Mouse (Mus musculus) heart, adult 18-20 months (tissue): ENCODE results near the gene Wdr61. TPM values are rescaled to one million over a fixed set of nuclear protein-coding genes. Genes with fewer than 3 reads are reported as not detected.
A peak's percentile ranks its signal among the peaks of the same experiment; 100 is the strongest.

Source experiments
- DNase-seq, 2 experiments: peaks; one replicate each; pipeline ENCODE4 v3.0.0; 2021 to 2022; ENCODE audit warnings: mixed read lengths in 1 of 2
- long read RNA-seq, 2 experiments: library from polyadenylated mRNA; stranded (forward); transcript quantifications; one replicate each; pipeline ENCODE4 v2.0.0; 2021
- total RNA-seq, 2 experiments: library from RNA; stranded (reverse); gene quantifications; 2 replicates each; pipeline ENCODE4 v1.2.3; 2021

The Wdr61 gene
- 10 to 100 TPM; 28.9 to 37.4 TPM for total RNA-seq
- long read RNA-seq, experiment 1, transcript Wdr61-203 (11 exons, 1,290 nt), result minor isoform, 9 of 43 reads
- long read RNA-seq, experiment 1, transcript Wdr61-201 (11 exons, 1,187 nt), result major isoform, 12 of 43 reads
- long read RNA-seq, experiment 1, partial matches to known transcripts, result 16 of 43 reads
- long read RNA-seq, experiment 1, other reads (novel, unspliced or antisense), result 3 of 43 reads
- long read RNA-seq, experiment 2, transcript Wdr61-201 (11 exons, 1,187 nt), result major isoform, 6 of 33 reads
- long read RNA-seq, experiment 2, transcript Wdr61-203 (11 exons, 1,290 nt), result minor isoform, 5 of 33 reads
- long read RNA-seq, experiment 2, partial matches to known transcripts, result 19 of 33 reads
- long read RNA-seq, experiment 2, other reads (novel, unspliced or antisense), result 1 of 33 reads

DNA sequence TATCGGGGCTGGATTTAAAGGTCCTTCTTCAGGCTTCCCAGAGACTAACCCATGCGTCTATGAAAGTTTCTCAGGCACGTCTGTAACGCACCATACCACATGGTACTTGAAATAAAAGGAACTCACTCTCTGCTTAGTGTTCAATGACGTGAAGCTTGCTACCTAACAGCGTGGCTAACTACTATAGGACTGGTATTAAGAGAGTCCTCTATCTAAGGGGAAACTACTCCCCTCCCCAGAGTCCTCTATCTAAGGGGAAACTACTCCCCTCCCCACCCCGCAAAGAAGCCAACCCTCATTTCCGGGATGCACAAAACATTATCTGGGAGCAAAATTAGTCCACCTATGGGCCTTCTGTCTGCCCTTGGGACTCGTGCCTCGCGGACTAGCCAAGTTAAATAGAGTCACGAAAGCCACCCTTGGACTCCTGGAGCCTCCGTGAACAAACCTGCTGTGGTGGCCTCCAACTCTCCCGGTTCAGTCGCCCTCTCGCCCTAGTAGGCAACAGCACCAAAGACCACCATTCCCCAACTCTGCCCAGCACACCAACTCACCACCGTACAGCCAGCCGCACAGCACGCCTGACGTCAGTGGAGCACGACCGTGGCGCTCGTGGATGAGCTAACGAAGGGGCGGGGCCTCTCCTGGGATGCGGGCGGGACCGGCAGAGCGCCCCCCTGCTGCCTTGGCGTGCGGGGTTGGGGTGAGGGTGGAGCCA is at the start of gene Wdr61:
Gene Wdr61 (minus strand): TSS at position 599 of the 718 bp plus-strand sequence.
- peak; percentile 97 to 99 for DNase-seq

GRCm38 (mm10) chr9:54784003-54784402 is 49.7 kb upstream of the Wdr61 start:
- DNase-seq, result no peak

- no peak for DNase-seq
These were observed 48.2 kb upstream of the Wdr61 start for GRCm38 (mm10) chr9:54782504-54782903.

DNA sequence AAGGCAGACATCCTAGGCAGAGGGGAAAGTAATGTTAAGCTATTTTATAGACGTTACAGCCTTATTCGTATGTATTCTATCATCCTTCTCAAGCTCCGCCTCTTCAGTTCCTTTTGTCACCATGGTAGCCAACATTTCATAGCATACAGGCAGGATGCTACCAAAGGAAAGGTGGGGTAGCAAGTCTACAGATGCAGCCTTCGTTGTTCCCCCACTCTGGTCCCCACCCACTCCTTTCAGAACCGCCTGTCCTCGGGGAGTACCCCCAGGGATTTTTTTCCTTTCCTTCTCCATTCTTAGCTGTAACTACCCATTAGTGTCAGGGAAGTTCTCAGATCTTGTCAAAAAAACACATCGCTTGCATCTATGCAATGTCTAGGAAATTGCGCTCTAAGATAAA is 45.0 kb upstream of the Wdr61 start:
- DNase-seq, result no peak

DNA sequence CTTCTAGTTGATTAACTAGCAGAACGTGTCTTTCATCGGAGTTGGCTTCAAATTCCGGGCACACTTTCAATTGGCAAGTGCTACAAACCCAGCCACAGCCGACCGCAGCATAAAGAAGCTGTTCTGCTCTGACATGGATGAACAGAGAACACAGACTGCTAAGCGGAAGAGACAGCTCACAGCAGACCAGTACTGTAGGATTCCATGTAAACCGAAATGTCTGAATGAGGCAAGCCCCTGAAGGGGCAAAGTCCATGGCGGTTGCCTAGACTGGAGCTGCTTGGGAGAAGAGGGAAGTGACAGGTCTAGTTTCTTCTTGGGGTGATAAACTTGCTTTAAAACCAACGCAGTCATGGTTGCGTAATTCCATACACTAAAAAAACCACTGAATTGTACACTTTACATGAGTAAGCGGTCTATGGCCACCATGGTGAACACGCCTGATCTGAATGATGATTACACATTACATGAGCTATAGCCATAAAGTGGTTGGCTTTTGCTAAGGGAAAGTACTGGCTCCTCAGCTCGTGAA is 42.2 kb upstream of the Wdr61 start:
- DNase-seq, result no peak

- DNase-seq, result no peak
These were observed 35.9 kb upstream of the Wdr61 start for GRCm38 (mm10) chr9:54770140-54770780.

DNA sequence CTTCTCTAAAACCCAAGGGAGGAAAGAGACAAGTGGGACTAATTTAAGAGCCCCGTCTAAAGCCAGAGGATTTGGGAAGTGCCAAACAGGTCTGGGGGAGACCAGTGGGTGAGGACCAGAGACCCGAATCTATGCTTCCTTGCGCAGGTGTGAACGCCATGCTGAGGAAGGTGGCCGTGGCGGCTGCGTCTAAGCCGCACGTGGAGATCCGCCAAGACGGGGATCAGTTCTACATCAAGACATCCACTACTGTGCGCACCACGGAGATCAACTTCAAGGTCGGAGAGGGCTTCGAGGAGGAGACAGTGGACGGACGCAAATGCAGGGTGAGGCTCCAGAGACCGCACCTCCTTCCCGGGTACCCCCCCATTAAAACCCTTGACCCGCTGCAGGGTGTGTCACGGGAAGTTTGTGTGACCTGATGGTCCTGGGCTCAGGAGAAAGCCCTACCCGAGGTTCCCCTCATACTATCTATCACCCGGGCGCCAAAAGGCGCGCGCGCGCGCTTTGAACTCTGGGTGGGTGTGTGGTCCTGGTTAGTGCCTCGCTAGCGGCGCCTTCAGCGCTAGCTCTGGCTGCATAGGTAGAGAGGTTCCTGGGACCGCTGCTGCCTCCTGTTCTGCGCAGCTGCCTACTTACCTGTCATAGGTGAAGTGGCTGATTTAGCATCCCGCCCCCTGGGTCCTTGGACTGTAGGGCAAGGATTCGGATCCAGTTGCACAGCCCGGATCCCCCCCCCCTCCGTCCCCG is 31.2 kb upstream of the Wdr61 start:
- no peak for DNase-seq

GRCm38 (mm10) chr9:54764561-54765217 is 30.4 kb upstream of the Wdr61 start, which contains the start of gene Crabp1:
Gene Crabp1, plus strand, starts transcription at chr9:54764748.
- DNase-seq, result no peak

- DNase-seq, result no peak
These were observed 29.8 kb upstream of the Wdr61 start for GRCm38 (mm10) chr9:54764091-54764490.

DNA sequence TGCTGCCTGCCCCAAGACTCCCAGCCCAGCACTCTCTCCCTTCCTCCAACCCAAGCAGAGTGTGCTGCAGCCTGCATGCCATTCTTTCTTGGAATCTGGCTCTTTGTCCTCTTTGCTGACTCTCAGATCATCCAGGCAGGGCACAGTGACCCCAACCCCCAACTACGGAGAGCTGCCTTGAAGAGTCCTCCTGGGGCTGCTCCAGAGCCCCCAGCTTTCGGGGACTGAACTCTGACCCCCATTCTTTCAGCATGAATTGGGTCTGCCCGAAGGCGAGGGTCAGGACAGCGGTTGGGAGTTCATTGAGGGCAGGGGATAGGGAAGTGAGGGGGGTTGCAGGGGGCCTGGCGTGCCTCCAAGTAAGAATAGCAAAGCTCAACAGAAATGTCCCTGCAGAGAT is 25.3 kb upstream of the Wdr61 start:
- DNase-seq, result no peak

DNA sequence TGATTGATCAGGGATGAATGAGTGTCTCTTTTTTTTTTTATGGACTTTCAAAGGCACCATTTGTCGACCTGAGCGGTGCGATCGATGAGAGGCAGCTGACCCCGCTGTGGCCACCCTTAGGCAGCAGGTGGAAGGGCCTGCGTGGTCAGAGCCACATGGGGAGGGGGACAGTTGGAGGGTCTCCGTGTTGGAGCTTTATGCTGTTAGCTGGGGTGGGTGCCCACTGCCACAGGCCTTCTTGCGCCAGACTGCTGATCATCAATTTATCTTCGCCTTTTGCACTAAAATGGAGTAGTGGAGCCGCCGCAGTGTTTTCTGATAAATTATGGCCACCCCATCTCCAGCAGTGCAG is 18.6 kb upstream of the Wdr61 start:
- DNase-seq, result no peak

DNA sequence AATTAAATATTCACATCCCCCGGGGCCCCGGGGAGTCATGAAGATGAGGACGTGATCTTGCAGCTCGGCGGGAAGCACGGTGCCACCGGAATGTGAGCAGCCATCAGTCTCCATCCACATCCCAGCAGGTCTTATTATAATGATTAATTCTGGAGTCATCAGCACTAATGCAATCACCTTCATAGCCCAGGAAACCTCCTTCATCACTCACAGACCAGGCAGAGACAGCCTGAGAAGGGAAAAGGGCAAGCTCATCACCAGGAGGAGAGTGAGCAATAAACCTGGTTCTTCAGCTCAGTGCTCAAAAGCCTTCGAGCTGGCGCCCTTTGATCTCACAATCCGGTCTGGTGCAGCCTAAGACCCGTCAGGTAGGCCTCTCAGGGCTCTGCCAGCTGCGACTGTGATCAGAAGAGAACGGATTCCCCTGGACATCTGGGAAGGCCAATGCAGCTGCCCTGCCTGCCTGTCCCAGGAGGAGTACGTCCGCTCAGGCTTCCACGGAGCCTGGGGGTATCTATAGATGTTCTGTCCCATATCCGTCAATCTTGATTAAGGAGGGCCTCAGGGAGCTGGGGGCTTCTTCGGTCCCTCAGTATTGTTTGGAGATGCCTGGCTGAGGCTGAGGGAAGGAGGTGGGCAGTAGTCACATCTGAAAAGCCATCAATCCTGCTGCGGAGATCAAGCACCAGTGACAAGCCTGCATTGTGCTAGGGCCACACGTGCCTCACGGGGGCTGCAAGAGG is 18.1 kb upstream of the Wdr61 start:
- no peak for DNase-seq

GRCm38 (mm10) chr9:54751684-54752083 is 17.4 kb upstream of the Wdr61 start:
- DNase-seq, result no peak

- DNase-seq, result no peak
These were observed 16.1 kb upstream of the Wdr61 start for GRCm38 (mm10) chr9:54750215-54750981.

DNA sequence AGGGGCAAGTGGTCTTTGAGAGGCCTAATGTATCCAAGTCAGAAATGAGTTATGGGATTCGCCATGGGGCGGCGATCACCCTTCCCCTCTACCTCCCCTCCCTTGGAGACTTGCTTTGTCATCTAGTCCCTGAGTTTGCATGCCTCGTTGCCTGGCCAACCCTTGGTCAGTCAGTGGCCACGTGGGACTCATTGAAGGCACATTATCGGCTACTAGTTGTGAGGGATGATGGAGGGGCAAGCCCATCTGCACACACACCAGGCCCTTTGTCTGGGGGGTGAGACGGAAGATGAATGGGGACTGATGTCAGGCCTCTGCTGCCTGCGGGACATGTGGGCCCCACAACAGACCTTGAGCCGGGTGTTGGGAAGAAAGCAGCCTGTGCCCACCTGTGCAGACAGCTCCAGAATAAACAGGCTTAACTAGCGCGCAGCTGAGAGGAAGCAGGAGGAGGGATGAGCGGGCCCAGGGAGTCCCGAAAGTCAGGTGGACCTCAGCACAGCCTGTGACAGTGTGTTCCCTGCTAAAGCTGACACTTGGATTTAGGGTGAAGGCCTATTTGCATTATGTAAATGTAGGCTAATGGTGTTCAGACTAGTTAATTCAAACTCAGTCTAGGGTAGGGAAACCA is 11.5 kb upstream of the Wdr61 start:
- DNase-seq, result no peak

GRCm38 (mm10) chr9:54743891-54744290 is 9.6 kb upstream of the Wdr61 start:
- no peak for DNase-seq

DNA sequence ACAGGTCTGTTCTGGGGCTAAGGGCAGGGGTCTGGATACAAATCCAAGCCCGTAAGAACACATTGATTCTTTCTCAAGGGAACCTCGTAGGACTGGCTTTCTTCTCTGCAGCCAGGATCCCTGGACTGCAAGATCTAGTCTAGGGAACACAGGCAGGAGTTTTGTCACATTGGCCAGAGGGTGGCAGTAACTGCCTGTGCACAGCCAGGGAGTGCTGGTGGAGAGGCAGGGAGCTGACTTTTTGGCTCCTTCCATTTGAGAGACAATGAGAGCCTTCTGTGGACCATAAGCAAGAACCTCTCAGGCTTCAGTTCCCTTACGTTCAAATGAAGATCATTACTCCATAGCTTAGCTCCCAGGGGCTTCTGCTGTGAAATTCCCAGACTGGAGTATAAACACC is 4.1 kb upstream of the Wdr61 start:
- peak; percentile 41 to 55 for DNase-seq

DNA sequence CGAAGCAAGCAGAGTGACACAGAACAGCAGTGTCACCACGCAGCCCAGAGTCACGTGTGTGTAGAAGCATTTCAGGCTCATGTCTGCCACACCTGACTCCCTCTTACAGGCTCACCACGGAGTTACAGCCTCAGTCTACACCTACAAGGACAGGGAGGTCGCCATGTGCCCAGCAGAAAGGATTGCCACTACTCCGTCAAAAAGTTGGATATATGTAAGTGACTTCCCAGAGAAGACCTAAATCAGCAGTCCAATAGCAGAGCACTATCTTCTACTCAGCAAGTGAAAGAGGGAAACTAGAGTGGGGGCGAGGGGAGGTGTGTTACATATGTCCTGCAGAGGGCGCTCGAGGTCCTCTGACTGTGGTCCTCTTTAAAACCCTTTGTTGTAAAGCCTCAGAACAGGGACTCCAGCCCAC is 2.0 kb upstream of the Wdr61 start:
- peak; percentile 33 to 49 for DNase-seq

GRCm38 (mm10) chr9:54734639-54735252 is 427 bp upstream of the Wdr61 start:
- no peak for DNase-seq
